7 mouse cellular contexts compared by ENCODE assay signal in the genomic region with DNA sequence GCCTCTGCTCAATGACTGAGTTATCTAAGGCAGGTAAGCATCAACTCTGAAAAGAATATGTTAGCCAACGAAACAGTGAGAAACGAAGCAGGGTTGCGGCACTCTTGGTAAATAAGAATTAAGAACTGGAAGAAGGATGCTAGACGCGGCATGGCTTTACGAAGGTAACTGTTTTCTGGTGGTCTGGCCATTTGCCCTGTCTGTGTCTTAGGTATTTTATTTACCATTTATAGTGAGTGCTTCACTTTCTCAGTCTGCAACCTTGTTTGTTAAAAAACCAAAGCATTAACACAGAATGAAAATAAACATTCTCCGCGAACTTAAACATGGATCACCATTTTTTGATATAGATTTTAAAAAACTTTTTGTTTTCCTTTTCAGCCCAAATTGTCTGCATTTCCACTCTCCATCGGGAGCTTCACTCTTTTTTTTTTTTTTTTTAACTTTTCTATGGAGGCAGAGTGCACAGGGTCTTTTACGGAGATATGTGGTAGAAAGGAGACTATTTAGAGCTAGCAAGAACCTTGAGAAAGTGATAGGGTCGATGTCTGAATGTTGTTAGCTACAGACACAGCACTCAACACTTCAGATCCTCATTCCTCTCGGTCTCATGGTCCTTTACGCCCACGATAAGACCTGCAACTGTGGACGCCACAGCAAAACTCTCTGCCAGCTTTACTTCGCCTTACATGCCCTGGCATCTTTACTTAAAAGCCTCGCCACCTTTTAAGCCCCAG. TPM values are rescaled to one million over a fixed set of nuclear protein-coding genes. Genes with fewer than 3 reads are reported as not detected.
DNase-seq lines count a peak whose midpoint lies in the region; ATAC-seq and TF ChIP-seq lines count a peak whose summit lies in the region.

No protein-coding gene starts in this region.

- DNase-seq in lung, postnatal 0 days (ENCODE audit: low spot score) = no peak
- no peak for DNase-seq in lung, postnatal 14 days
- no peak for DNase-seq in thymus, postnatal 10 days (ENCODE audit: low spot score in 2 of 2)
- DNase-seq in kidney, postnatal 36 days = no peak

- H3K4me1 ChIP-seq in lung, postnatal 0 days (ENCODE audit: insufficient read depth, low read depth, low read length) = peaks cover 8% of the 10 kb centered on the region; the same call in 1 of the 2 replicates
- H3K4me1 ChIP-seq in erythroblast, embryonic 14.5 days (ENCODE audit: control insufficient read depth) = peaks cover 38% of the 10 kb centered on the region
- peaks cover 11% of the 10 kb centered on the region; the same call in 1 of the 2 replicates for H3K4me1 ChIP-seq in limb, embryonic 12.5 days (replicated peaks)
- H3K4me1 ChIP-seq in stomach, embryonic 14.5 days (ENCODE audit: control insufficient read depth, insufficient read depth, low read length) = 0 out of 2 replicates have a peak, but pooled peaks cover 2% of the 10 kb centered on the region

- 30% methylated on average over 17 of the region's 17 CpGs for WGBS in lung, postnatal 0 days
- 28% methylated on average over 17 of the region's 17 CpGs for WGBS in limb, embryonic 12.5 days
- WGBS in stomach, embryonic 14.5 days = 28% methylated on average over 17 of the region's 17 CpGs

- peak overlapping the region; percentile 83 for H3K4me3 ChIP-seq in lung, postnatal 0 days (ENCODE audit: low read depth, low read length)
- peak overlapping the region; percentile 79 for H3K4me3 ChIP-seq in erythroblast, embryonic 14.5 days (replicated peaks)
- peak overlapping the region; percentile 87 for H3K4me3 ChIP-seq in limb, embryonic 12.5 days (replicated peaks)
- H3K4me3 ChIP-seq in stomach, embryonic 14.5 days (ENCODE audit: low read depth, low read length) = peak overlapping the region; percentile 87

- no peaks in the 10 kb centered on the region for H3K36me3 ChIP-seq in lung, postnatal 0 days (ENCODE audit: insufficient read depth, low read length)
- peaks cover 10% of the 10 kb centered on the region for H3K36me3 ChIP-seq in erythroblast, embryonic 14.5 days (ENCODE audit: control insufficient read depth)
- H3K36me3 ChIP-seq in limb, embryonic 12.5 days = no peaks in the 10 kb centered on the region
- no peaks in the 10 kb centered on the region for H3K36me3 ChIP-seq in stomach, embryonic 14.5 days (ENCODE audit: control insufficient read depth, insufficient read depth, low read length)

- no peaks in the 10 kb centered on the region for H3K27me3 ChIP-seq in lung, postnatal 0 days (replicated peaks; ENCODE audit: insufficient read depth, low read length)
- no peaks in the 10 kb centered on the region for H3K27me3 ChIP-seq in erythroblast, embryonic 14.5 days (ENCODE audit: control insufficient read depth)
- H3K27me3 ChIP-seq in limb, embryonic 12.5 days = no peaks in the 10 kb centered on the region
- H3K27me3 ChIP-seq in stomach, embryonic 14.5 days (ENCODE audit: control insufficient read depth, insufficient read depth, low read length) = no peaks in the 10 kb centered on the region

- peak; percentile 62 for ATAC-seq in lung, postnatal 0 days
- ATAC-seq in limb, embryonic 12.5 days (ENCODE audit: insufficient number of reproducible peaks, insufficient read depth, low FRiP score, low TSS enrichment, low read depth) = peak; percentile 10; the same call in 1 of the 2 replicates
- peak; percentile 69 for ATAC-seq in stomach, embryonic 14.5 days (ENCODE audit: insufficient number of reproducible peaks, insufficient read depth, low FRiP score, low read depth)

- no peaks in the 10 kb centered on the region for H3K9me3 ChIP-seq in lung, postnatal 0 days (ENCODE audit: low read length)
- no peaks in the 10 kb centered on the region for H3K9me3 ChIP-seq in erythroblast, embryonic 14.5 days (ENCODE audit: control insufficient read depth, low read length)
- no peaks in the 10 kb centered on the region for H3K9me3 ChIP-seq in limb, embryonic 12.5 days
- no peaks in the 10 kb centered on the region for H3K9me3 ChIP-seq in stomach, embryonic 14.5 days (ENCODE audit: control insufficient read depth, low read depth, low read length)

- H3K9ac ChIP-seq in lung, postnatal 0 days (replicated peaks; ENCODE audit: low read depth) = peak overlapping the region; percentile 86
- H3K9ac ChIP-seq in limb, embryonic 12.5 days (replicated peaks) = peak overlapping the region; percentile 87
- peak overlapping the region; percentile 57; the same call in 1 of the 2 replicates for H3K9ac ChIP-seq in stomach, embryonic 14.5 days (replicated peaks; ENCODE audit: low read depth, low read length)

- H3K4me2 ChIP-seq in lung, postnatal 0 days (replicated peaks; ENCODE audit: low read depth, low read length) = peak overlapping the region; percentile 64
- peak overlapping the region; percentile 89 for H3K4me2 ChIP-seq in limb, embryonic 12.5 days
- peak overlapping the region; percentile 66 for H3K4me2 ChIP-seq in stomach, embryonic 14.5 days (replicated peaks; ENCODE audit: low read depth, low read length)

- no peak for TF ChIP-seq EP300 in lung, postnatal 0 days (IDR thresholded peaks at IDR 0.05)

- no peak for TF ChIP-seq CTCF in lung, postnatal 0 days (IDR thresholded peaks at IDR 0.05)

- H3K27ac ChIP-seq in lung, postnatal 0 days (ENCODE audit: low read length) = peak overlapping the region; percentile 85
- H3K27ac ChIP-seq in limb, embryonic 12.5 days = peak overlapping the region; percentile 66
- H3K27ac ChIP-seq in stomach, embryonic 14.5 days (ENCODE audit: low read length) = peak overlapping the region; percentile 53; the same call in 1 of the 2 replicates

RNA-seq across cellular contexts. Expression of gene Emc7, which starts 0.5 kb away (rescaled TPM):
- polyA plus RNA-seq in lung, postnatal 0 days (2015; fragmentation: Nextera tagmentation; extraction: Ambion mirVana) = 29.0 and 31.6 TPM in 2 replicates
- polyA plus RNA-seq in erythroblast, embryonic 14.5 days (2012) = 0.18 and 0.19 TPM in 2 replicates
- polyA plus RNA-seq in limb, embryonic 12.5 days (2016; fragmentation: Nextera tagmentation; extraction: Ambion mirVana) = 11.2 and 12.1 TPM in 2 replicates
- polyA plus RNA-seq in stomach, embryonic 14.5 days (2014; fragmentation: Nextera tagmentation; extraction: Ambion mirVana) = 17.5 and 19.4 TPM in 2 replicates

RNA-seq across cellular contexts. Expression of gene Chrm5, which starts 26.3 kb away (rescaled TPM):
- polyA plus RNA-seq in lung, postnatal 0 days (2015; fragmentation: Nextera tagmentation; extraction: Ambion mirVana) = not detected in 2 replicates
- polyA plus RNA-seq in erythroblast, embryonic 14.5 days (2012) = not detected in 2 replicates
- not detected in 2 replicates for polyA plus RNA-seq in limb, embryonic 12.5 days (2016; fragmentation: Nextera tagmentation; extraction: Ambion mirVana)
- 0.36 TPM in 1 of 2 replicates, not detected in the other for polyA plus RNA-seq in stomach, embryonic 14.5 days (2014; fragmentation: Nextera tagmentation; extraction: Ambion mirVana)

RNA-seq across cellular contexts. Expression of gene Aven, which starts 38.5 kb away (rescaled TPM):
- polyA plus RNA-seq in lung, postnatal 0 days (2015; fragmentation: Nextera tagmentation; extraction: Ambion mirVana) = 2.4 and 3.0 TPM in 2 replicates
- 0.41 and 0.45 TPM in 2 replicates for polyA plus RNA-seq in erythroblast, embryonic 14.5 days (2012)
- 10.1 and 11.8 TPM in 2 replicates for polyA plus RNA-seq in limb, embryonic 12.5 days (2016; fragmentation: Nextera tagmentation; extraction: Ambion mirVana)
- polyA plus RNA-seq in stomach, embryonic 14.5 days (2014; fragmentation: Nextera tagmentation; extraction: Ambion mirVana) = 7.1 and 8.0 TPM in 2 replicates

Comparison
In these comparisons a context has a peak if more than half of its experiments do, and no peak if none do; other contexts are left out.
1. ATAC-seq: peak in every context shown above with its lines; median percentile 69 in stomach, embryonic 14.5 days; 62 in lung, postnatal 0 days; 10 in limb, embryonic 12.5 days.
2. RNA of gene Emc7, which starts 0.5 kb away (polyA plus RNA-seq): 29.0 to 31.6 TPM in lung, postnatal 0 days, 17.5 to 19.4 TPM in stomach, embryonic 14.5 days and 11.2 to 12.1 TPM in limb, embryonic 12.5 days; 0.18 to 0.19 TPM in erythroblast, embryonic 14.5 days; every median in the first group is over 10 times any median in the second.
3. Peak in every context shown above with its lines, with median percentiles within 50 percentile points of each other: H3K27ac ChIP-seq, H3K4me2 ChIP-seq, H3K4me3 ChIP-seq and H3K9ac ChIP-seq.